Mouse (Mus musculus) limb, embryonic 12.5 days (tissue): ENCODE data around the gene 3110040M04Rik. TPM values are rescaled to one million over a fixed set of nuclear protein-coding genes. Genes with fewer than 3 reads are reported as not detected.

Source experiments
- ATAC-seq: fragments of 200-750 bp; cut with Nextera tagmentation; 2 replicates; pipeline ENCODE4 v1.8.0; 2017; ENCODE audit warnings: low read depth, moderate TSS enrichment; ENCODE audit not compliant: insufficient number of reproducible peaks, insufficient read depth, low FRiP score, low TSS enrichment
- H3K27ac ChIP-seq: fragments of 300-500 bp; sonication (generic); 2 replicates; pipeline ENCODE4 v1.5.1; 2016; ENCODE audit warnings: mild to moderate bottlenecking, moderate library complexity
- H3K27me3 ChIP-seq: fragments of 300-500 bp; sonication (generic); 2 replicates; pipeline ENCODE4 v1.6.1; 2016; ENCODE audit warnings: mild to moderate bottlenecking, moderate library complexity
- H3K36me3 ChIP-seq: fragments of 300-500 bp; sonication (generic); 2 replicates; pipeline ENCODE4 v1.6.1; 2016; ENCODE audit warnings: mild to moderate bottlenecking, moderate library complexity
- H3K4me1 ChIP-seq: fragments of 300-500 bp; sonication (generic); replicated peaks from 2 replicates; pipeline ENCODE4 v1.6.1; 2016
- H3K4me2 ChIP-seq: fragments of 300-500 bp; sonication (generic); 2 replicates; pipeline ENCODE4 v1.6.1; 2016; ENCODE audit warnings: mild to moderate bottlenecking, moderate library complexity
- H3K4me3 ChIP-seq: fragments of 300-500 bp; sonication (generic); replicated peaks from 2 replicates; pipeline ENCODE4 v1.5.1; 2016; ENCODE audit warnings: mild to moderate bottlenecking
- H3K9ac ChIP-seq: fragments of 300-500 bp; sonication (generic); replicated peaks from 2 replicates; pipeline ENCODE4 v1.6.1; 2016; ENCODE audit warnings: mild to moderate bottlenecking, moderate library complexity
- H3K9me3 ChIP-seq: fragments of 300-500 bp; sonication (generic); 2 replicates; pipeline ENCODE4 v1.6.1; 2016; ENCODE audit warnings: mild to moderate bottlenecking, moderate library complexity
- WGBS: fragments of 180-500 bp; shearing (Covaris S2); methylation state at CpG from one replicate; pipeline ENCODE4 v1.1.7; 2016; 5-methylcytosine and 5-hydroxymethylcytosine counted together
- polyA plus RNA-seq: library from polyadenylated mRNA; unstranded; fragments of >200 nt; fragmentation: Nextera tagmentation; extraction: Ambion mirVana; gene quantifications from 2 replicates; pipeline ENCODE4 v1.2.1, GENCODE M21; 2016

The 3110040M04Rik gene
- polyA plus RNA-seq, 1 experiment from 2014 or later = not detected

DNA sequence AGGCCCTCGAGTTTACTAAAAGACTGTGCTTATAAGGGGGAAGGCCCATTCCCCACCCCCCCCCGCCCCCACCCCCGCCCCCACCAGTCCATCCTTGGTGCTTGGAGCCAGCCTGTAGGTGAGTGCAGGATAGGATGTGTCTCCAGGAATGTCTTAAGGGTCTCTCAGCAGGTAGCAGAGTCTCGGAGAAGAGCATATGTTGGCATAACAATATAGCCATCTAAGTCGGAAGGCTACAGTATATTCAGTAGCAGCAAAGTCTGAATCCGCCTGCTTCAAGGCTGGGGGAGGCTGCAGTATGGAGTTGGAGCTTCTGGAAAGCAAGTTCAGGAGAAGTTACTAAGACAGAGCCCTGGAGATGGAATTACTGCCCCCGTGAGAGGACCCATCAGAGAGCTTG is 16.2 kb downstream of the 3110040M04Rik start:
- Histone ChIP-seq H3K4me1 (0 out of 2 replicates have a peak, but pooled peaks cover 3% of the 10 kb centered on the region), H3K9me3 (no peaks in the 10 kb centered on the region), H3K4me2 (no peak overlapping the region), H3K27me3 (no peaks in the 10 kb centered on the region), H3K36me3 (no peaks in the 10 kb centered on the region), H3K4me3 (no peak overlapping the region), H3K27ac (no peak overlapping the region), H3K9ac (no peak overlapping the region)
- ATAC-seq = no peak
- 67% methylated on average over 7 of the region's 7 CpGs for WGBS

DNA sequence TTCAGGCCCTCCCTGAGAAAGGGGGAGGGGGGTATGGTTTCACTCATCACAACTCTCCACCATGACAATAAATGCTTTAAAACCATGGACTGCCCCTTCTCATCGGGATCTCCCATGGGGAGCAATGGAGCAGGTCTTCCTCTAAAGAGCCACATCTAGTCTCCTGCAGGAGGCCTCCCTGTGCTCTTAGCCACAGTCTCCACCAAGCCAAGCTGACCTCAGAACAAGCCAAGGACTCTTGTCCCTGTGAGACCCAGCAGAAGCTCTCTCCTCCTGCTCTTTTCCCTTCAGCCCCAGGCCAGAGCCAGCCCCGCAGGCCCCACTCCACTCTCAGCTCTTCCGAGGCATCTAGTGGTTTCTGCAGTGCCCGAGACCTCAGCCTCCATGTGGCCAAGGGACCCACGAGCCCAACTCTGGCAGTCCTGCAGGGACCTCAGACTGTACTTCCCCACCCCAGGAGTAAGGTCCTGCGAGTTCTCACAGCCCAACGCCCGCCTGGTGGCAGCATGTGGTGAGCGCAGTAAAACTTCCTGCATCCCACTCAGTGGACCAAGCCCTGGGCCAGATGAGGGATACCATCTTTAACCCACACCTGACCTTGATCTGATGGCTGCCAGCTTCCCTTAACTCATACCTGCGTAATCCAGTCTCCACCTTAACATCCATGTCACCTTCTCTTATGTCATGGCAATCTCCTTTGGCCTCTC is 18.8 kb downstream of the 3110040M04Rik start:
- Histone ChIP-seq H3K4me1 (0 out of 2 replicates have a peak, but pooled peaks cover 3% of the 10 kb centered on the region), H3K4me2 (no peak overlapping the region), H3K9me3 (no peaks in the 10 kb centered on the region), H3K36me3 (no peaks in the 10 kb centered on the region), H3K4me3 (no peak overlapping the region), H3K27me3 (no peaks in the 10 kb centered on the region), H3K9ac (no peak overlapping the region), H3K27ac (no peak overlapping the region)
- no peak for ATAC-seq
- 86% methylated on average over 10 of the region's 10 CpGs for WGBS

GRCm38 (mm10) chr1:151223377-151223776 is 19.5 kb downstream of the 3110040M04Rik start:
- no peak overlapping the region for H3K4me3 ChIP-seq
- 73% methylated on average over 1 of the region's 1 CpGs for WGBS
- 0 out of 2 replicates have a peak, but pooled peaks cover 3% of the 10 kb centered on the region for H3K4me1 ChIP-seq
- H3K9me3 ChIP-seq = no peaks in the 10 kb centered on the region
- no peak overlapping the region for H3K9ac ChIP-seq
- no peaks in the 10 kb centered on the region for H3K36me3 ChIP-seq
- H3K4me2 ChIP-seq = no peak overlapping the region
- ATAC-seq = no peak
- no peak overlapping the region for H3K27ac ChIP-seq
- no peaks in the 10 kb centered on the region for H3K27me3 ChIP-seq

GRCm38 (mm10) chr1:151224536-151224935 is 20.6 kb downstream of the 3110040M04Rik start:
- Histone ChIP-seq H3K4me1 (0 out of 2 replicates have a peak, but pooled peaks cover 3% of the 10 kb centered on the region), H3K36me3 (no peaks in the 10 kb centered on the region), H3K4me3 (no peak overlapping the region), H3K4me2 (no peak overlapping the region), H3K9me3 (no peaks in the 10 kb centered on the region), H3K9ac (no peak overlapping the region), H3K27ac (no peak overlapping the region), H3K27me3 (no peaks in the 10 kb centered on the region)
- no peak for ATAC-seq
- WGBS = 94% methylated on average over 1 of the region's 1 CpGs

DNA sequence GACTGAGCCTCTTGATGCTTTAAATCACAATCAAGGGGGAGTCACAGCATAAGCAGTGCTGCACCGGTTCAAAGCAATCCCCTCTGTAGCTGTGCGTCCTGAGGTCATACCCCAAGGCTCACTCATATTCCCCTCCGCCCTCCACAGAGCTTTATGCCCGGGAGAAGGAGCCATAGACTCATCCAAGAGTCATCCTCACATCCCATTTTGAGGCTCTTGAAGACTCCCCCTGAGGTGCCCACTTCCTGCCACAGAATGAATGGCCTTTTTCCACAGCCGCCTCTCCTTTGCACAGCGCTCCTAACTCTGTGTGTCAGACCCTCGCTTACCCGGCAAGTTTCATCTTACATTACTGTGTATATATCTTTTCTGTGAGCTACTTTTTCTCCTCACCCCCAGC is 23.6 kb downstream of the 3110040M04Rik start:
- H3K4me2 ChIP-seq = no peak overlapping the region
- H3K9ac ChIP-seq = no peak overlapping the region
- ATAC-seq = no peak
- no peak overlapping the region for H3K27ac ChIP-seq
- H3K36me3 ChIP-seq = no peaks in the 10 kb centered on the region
- H3K4me3 ChIP-seq = no peak overlapping the region
- H3K27me3 ChIP-seq = no peaks in the 10 kb centered on the region
- no peaks in the 10 kb centered on the region for H3K4me1 ChIP-seq
- H3K9me3 ChIP-seq = no peaks in the 10 kb centered on the region
- WGBS = 75% methylated on average over 8 of the region's 8 CpGs

- H3K27ac ChIP-seq = no peak overlapping the region
- H3K36me3 ChIP-seq = no peaks in the 10 kb centered on the region
- H3K27me3 ChIP-seq = no peaks in the 10 kb centered on the region
- ATAC-seq = no peak
- H3K9ac ChIP-seq = no peak overlapping the region
- no peaks in the 10 kb centered on the region for H3K4me1 ChIP-seq
- no peak overlapping the region for H3K4me3 ChIP-seq
- H3K9me3 ChIP-seq = no peaks in the 10 kb centered on the region
- H3K4me2 ChIP-seq = no peak overlapping the region
- 72% methylated on average over 1 of the region's 1 CpGs for WGBS
These were observed 24.5 kb downstream of the 3110040M04Rik start for GRCm38 (mm10) chr1:151228320-151228989.

GRCm38 (mm10) chr1:151232346-151232745 is 28.4 kb downstream of the 3110040M04Rik start:
- Histone ChIP-seq H3K27ac (no peak overlapping the region), H3K4me2 (no peak overlapping the region), H3K9ac (no peak overlapping the region), H3K9me3 (no peaks in the 10 kb centered on the region), H3K27me3 (no peaks in the 10 kb centered on the region), H3K36me3 (no peaks in the 10 kb centered on the region), H3K4me3 (no peak overlapping the region), H3K4me1 (peaks cover 6% of the 10 kb centered on the region; the same call in 1 of the 2 replicates)
- 85% methylated on average over 3 of the region's 3 CpGs for WGBS
- no peak for ATAC-seq

DNA sequence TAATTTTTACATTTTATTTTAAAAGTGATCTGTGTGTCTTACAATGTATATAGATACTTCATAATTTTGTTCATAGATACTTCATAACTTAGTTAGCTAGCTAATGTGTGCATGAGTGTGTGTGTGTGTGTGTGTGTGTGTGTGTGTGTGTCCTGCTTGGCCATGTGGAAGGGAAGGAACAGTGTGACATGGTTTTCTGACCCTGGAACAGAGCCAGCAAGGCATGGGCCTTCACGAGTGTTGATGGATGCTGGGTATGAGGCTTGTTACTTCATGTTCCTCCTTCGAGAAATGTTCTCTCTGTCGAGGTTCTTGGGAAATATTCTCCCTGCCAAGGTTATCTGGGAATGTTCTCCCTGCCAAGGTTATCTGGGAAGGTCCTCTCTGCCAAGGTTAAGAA is 29.8 kb downstream of the 3110040M04Rik start:
- Histone ChIP-seq H3K4me2 (no peak overlapping the region), H3K4me3 (no peak overlapping the region), H3K4me1 (peaks cover 17% of the 10 kb centered on the region; the same call in 1 of the 2 replicates), H3K36me3 (no peaks in the 10 kb centered on the region), H3K27ac (no peak overlapping the region), H3K9me3 (no peaks in the 10 kb centered on the region), H3K9ac (no peak overlapping the region), H3K27me3 (no peaks in the 10 kb centered on the region)
- WGBS = 84% methylated on average over 3 of the region's 3 CpGs
- no peak for ATAC-seq

DNA sequence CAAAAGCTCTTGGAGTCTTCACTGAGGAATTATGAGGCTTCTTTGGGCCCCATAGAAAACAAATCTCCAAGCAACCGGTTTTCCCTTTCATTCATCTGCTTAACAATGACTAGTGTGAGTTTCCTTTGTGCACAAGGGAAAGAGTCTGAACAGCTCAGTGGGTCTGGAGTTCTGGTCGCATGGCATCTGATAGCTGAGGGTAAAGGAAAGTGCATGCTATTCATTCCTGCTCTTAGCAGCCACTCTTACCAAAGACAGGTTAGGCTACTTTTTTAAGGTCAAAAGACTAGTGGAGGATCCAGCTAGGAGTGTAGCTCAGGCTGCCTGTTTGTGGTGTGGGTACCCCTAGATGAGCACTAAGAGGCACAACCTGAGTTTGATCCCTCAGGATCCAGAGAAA is 31.7 kb downstream of the 3110040M04Rik start:
- Histone ChIP-seq H3K9me3 (peaks cover 2% of the 10 kb centered on the region; the same call in 1 of the 2 replicates), H3K4me2 (no peak overlapping the region), H3K36me3 (no peaks in the 10 kb centered on the region), H3K9ac (no peak overlapping the region), H3K4me3 (no peak overlapping the region), H3K27me3 (no peaks in the 10 kb centered on the region), H3K4me1 (peaks cover 17% of the 10 kb centered on the region; the same call in 1 of the 2 replicates), H3K27ac (no peak overlapping the region)
- WGBS = 70% methylated on average over 2 of the region's 2 CpGs
- ATAC-seq = no peak

- no peak for ATAC-seq
These were observed 32.4 kb downstream of the 3110040M04Rik start for GRCm38 (mm10) chr1:151236141-151236930.

GRCm38 (mm10) chr1:151237780-151238179 is 33.9 kb downstream of the 3110040M04Rik start:
- Histone ChIP-seq H3K27me3 (no peaks in the 10 kb centered on the region), H3K27ac (no peak overlapping the region), H3K9ac (no peak overlapping the region), H3K4me1 (peaks cover 17% of the 10 kb centered on the region; the same call in 1 of the 2 replicates), H3K4me3 (no peak overlapping the region), H3K9me3 (peaks cover 4% of the 10 kb centered on the region; the same call in 1 of the 2 replicates), H3K36me3 (no peaks in the 10 kb centered on the region), H3K4me2 (no peak overlapping the region)
- WGBS = 16% methylated on average over 3 of the region's 3 CpGs
- ATAC-seq = no peak

More at GRCm38 (mm10) chr1:151236141-151236930, 32.4 kb downstream of the 3110040M04Rik start:
- peaks cover 4% of the 10 kb centered on the region; the same call in 1 of the 2 replicates for H3K9me3 ChIP-seq
- H3K4me2 ChIP-seq = no peak overlapping the region
- H3K9ac ChIP-seq = no peak overlapping the region
- H3K27ac ChIP-seq = no peak overlapping the region
- no peaks in the 10 kb centered on the region for H3K36me3 ChIP-seq
- WGBS = 73% methylated on average over 13 of the region's 13 CpGs
- no peak overlapping the region for H3K4me3 ChIP-seq
- no peaks in the 10 kb centered on the region for H3K27me3 ChIP-seq
- H3K4me1 ChIP-seq = peaks cover 17% of the 10 kb centered on the region; the same call in 1 of the 2 replicates
